Mouse (Mus musculus) kidney, postnatal 25 days (tissue): Measurements from ENCODE around the gene Vmn1r100.
"Not testable (repeated sequence)": the region's sequence is repeated elsewhere in the genome, so short reads cannot be mapped to it uniquely, and the experiment has no call there.

Experiments
- DNase-seq, 2 experiments: peaks; one replicate each; pipeline ENCODE4 v3.0.0; 2021; ENCODE audit warnings: mixed read lengths in 2 of 2

Vmn1r100 gene

DNA sequence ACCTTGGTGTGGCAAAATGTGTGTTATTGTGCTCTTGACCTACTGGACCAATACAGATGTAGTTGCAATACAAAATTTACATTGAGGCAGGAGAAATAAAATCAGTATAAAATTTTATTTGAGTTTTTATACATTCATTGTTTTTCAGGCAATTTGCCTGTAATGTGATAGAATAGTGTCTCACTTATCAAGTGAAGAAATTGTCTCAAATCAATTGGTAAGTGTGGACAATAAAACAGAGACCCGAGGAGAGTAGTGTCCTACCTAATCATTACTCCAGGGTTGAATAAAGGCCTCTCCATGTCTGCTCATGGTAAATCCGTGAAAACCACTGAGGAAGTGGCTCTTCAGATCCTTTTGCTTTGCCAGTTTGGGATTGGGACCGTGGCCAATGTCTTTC is at the start of gene Vmn1r100:
Gene Vmn1r100, plus strand, starts transcription at position 301 of the 400 bp plus-strand sequence.
- not testable (repeated sequence) for DNase-seq

DNA sequence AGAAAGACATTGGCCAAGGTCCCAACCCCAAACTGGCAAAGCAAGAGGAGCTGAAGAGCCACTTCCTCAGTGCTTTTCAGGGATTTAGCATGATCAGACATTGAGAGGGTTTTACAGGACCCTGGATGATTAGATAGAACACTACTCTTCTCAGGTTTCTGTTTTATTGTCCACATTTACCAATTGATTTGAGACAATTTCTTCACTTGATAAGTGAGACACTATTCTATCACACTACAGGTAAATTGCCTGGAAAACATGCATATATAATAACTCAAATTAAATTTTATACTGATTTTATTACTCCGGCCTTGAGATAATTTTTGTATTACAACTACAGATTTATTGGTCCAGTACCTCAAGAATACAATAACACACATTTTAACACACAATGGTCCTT is 42.4 kb upstream of the Vmn1r100 start, which contains the start of gene Gm5728:
Gene Gm5728, minus strand, starts transcription at position 101 of the 400 bp plus-strand sequence.
- not testable (repeated sequence) for DNase-seq

DNA sequence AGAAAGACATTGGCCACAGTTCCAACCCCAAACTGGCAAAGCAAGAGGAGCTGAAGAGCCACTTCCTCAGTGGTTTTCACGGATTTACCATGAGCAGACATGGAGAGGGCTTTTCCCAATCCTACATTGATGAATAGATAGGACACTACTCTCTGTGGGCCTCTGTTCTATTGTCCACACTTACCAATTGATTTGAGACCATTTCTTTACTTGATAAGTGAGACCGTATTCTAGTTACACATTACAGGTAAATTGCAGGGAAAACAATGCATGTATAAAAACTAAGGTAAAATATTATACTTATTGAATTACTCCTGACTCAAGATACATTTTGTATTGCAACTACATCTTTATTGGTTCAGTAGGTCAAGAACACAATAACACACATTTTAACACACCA is 24.8 kb downstream of the Vmn1r100 start, which contains the start of gene Vmn1r101:
Gene Vmn1r101, minus strand, starts transcription at position 101 of the 400 bp plus-strand sequence.
- not testable (repeated sequence) for DNase-seq
